Mouse (Mus musculus) liver, postnatal 0 days (tissue): ENCODE results near the gene Use1.

Source experiments
- CTCF ChIP-seq: sonication (generic); IDR thresholded peaks from 2 replicates; pipeline ENCODE4 v1.5.1; 2016; ENCODE audit warnings: antibody characterized with exemption, low read depth
- EP300 ChIP-seq: IDR thresholded peaks from 2 replicates; pipeline ENCODE4 v1.6.1; 2016; ENCODE audit warnings: antibody characterized with exemption, low read depth, mild to moderate bottlenecking

- TF ChIP-seq CTCF: no peak
- no peak for TF ChIP-seq EP300
Observed at GRCm38 (mm10) chr8:71397701-71398100, 31.1 kb downstream of the Use1 start.
